Mouse (Mus musculus): Measurements from ENCODE around the gene Pex11b. TPM values are rescaled to one million over a fixed set of nuclear protein-coding genes. Genes with fewer than 3 reads are reported as not detected.

The Pex11b gene
- total RNA-seq, 2 experiments from 2014 or later = 49.2 to 49.7 TPM

Other genes starting within 250 kb of the Pex11b start
- not detected for gene BC107364, start 183.1 kb upstream of the Pex11b start, total RNA-seq (2021)
- under 1 TPM; 0.18 to 0.42 TPM for gene Hfe2, start 110.2 kb upstream of the Pex11b start, total RNA-seq (2021)
- gene Txnip, start 77.4 kb upstream of the Pex11b start, total RNA-seq (2021) = 10 to 100 TPM; 26.9 to 36.8 TPM
- gene Gm16253, start 58.4 kb upstream of the Pex11b start, total RNA-seq (2021) = not detected
- 10 to 100 TPM; 26.6 to 29.7 TPM for gene Polr3gl, start 41.2 kb upstream of the Pex11b start, total RNA-seq (2021)
- 10 to 100 TPM; 69.9 to 72.6 TPM for gene Ankrd34a, start 38.7 kb upstream of the Pex11b start, total RNA-seq (2021)
- 10 to 100 TPM; 22.1 to 24.8 TPM for gene Lix1l, start 34.2 kb upstream of the Pex11b start, total RNA-seq (2021)
- 10 to 100 TPM; 40.1 to 41.5 TPM for gene Rbm8a, start 5.4 kb upstream of the Pex11b start, total RNA-seq (2021)
- gene Gm42957, start 98 bp downstream of the Pex11b start, total RNA-seq (2021) = under 1 TPM; 0.40 to 0.44 TPM
- gene Itga10, start 10.2 kb downstream of the Pex11b start, total RNA-seq (2021) = 1 to 10 TPM; 1.5 to 2.5 TPM
- 1 to 10 TPM; 4.6 to 7.6 TPM for gene Ankrd35, start 34.8 kb downstream of the Pex11b start, total RNA-seq (2021)
- gene Pias3, start 61.0 kb downstream of the Pex11b start, total RNA-seq (2021) = 10 to 100 TPM; 17.6 to 22.7 TPM
- gene Nudt17, start 73.2 kb downstream of the Pex11b start, total RNA-seq (2021) = 1 to 10 TPM; 5.7 to 6.6 TPM
- gene Polr3c, start 92.3 kb downstream of the Pex11b start, total RNA-seq (2021) = 10 to 100 TPM; 25.5 to 27.7 TPM
- 10 to 100 TPM; 72.8 to 76.7 TPM for gene Rnf115, start 92.3 kb downstream of the Pex11b start, total RNA-seq (2021)
- not detected for gene Pdzk1, start 193.9 kb downstream of the Pex11b start, total RNA-seq (2021)
- not detected for gene Cd160, start 194.0 kb downstream of the Pex11b start, total RNA-seq (2021)